Mouse (Mus musculus): ENCODE data around the gene Itpr3.

DNA sequence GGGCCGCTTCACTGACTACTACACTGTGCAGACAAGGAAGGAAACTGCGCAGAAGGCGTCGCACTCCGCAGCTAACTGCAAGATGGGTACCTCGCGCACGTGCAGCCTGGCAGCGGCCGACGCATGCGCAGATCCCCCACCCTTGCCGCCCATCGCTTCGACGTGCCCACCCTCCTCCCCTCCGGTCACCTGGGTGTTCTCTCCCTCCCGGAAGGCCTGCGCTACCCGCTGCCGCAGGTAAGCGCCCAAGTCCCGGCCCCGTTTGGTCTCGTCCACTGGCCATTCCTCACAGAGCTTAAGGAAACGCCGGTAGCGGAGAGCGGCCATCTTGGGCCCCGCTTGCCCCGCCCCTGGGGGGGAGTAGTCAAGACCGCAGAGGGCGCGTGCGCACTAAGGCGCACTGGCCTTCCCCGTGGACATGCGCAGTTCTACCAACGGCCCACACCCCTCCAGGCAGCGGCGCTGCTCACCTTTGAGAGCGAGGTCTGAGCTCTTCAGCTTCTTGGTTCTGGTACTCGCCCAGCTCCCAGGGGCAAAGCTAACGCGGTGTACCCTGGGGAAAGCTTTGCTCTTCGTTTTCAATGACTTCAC lies 76.5 kb downstream of the Itpr3 start, which contains the start of gene Uqcc2:
- TF ChIP-seq CTCF (IDR thresholded peaks at IDR 0.05; ENCODE audit: insufficient read depth, low read length) (peak; percentile 60; the same call in 1 of the 2 replicates), POLR2A (IDR thresholded peaks at IDR 0.05; ENCODE audit: borderline replicate concordance, extremely low read depth, low read depth, low read length) (peak; percentile 78)

All from lung, adult 2 months (tissue).